15 mouse cellular contexts compared by ENCODE assay signal in genomic region chr9:61168931-61169330, GRCm38 (mm10).
A peak's percentile ranks its signal among the peaks of the same experiment; 100 is the strongest.
DNase-seq lines count a peak whose midpoint lies in the region; ATAC-seq and TF ChIP-seq lines count a peak whose summit lies in the region.
"Had no signal": no experiment of that assay in that cellular context is flagged by ENCODE, and none has a peak within 500 bp of the region (broad histone marks: within the 10 kb centered on the region; RNA-seq: fewer than 3 reads in every experiment).

No protein-coding gene starts in this region.

- peak; percentile 21 to 47 for DNase-seq in left cerebral cortex, postnatal 25 days (ENCODE audit: low spot score in 2 of 2)
- no peak for DNase-seq in left cerebral cortex, adult 2 months (ENCODE audit: extremely low spot score in 1 of 2, low spot score in 2 of 2)
- peak; percentile 13 for DNase-seq in T-cell, adult 2 months (ENCODE audit: low spot score)
- DNase-seq in thymus, postnatal 0 days (ENCODE audit: low spot score) = peak; percentile 55
- DNase-seq in adrenal gland, adult 18-20 months (ENCODE audit: low spot score in 2 of 2) = no peak
- no peak for DNase-seq in MN1 (ENCODE audit: low spot score)
- DNase-seq: cerebellum, postnatal 14 days; gastrocnemius, postnatal 25 days; heart, postnatal 14 days had no signal

- TF ChIP-seq CTCF in left cerebral cortex, adult 2 months (IDR thresholded peaks at IDR 0.05) = no peak

- no peak overlapping the region for H3K4me3 ChIP-seq in left cerebral cortex, adult 2 months
- H3K4me3 ChIP-seq: embryonic facial prominence, embryonic 13.5 days; midbrain, embryonic 12.5 days; neural tube, embryonic 12.5 days had no signal

- ATAC-seq in megakaryocyte progenitor cell, adult 5-6 weeks (replicated peaks; ENCODE audit: poor library complexity) = peak; percentile 86
- ATAC-seq: activated CD4-positive, CD25-positive, alpha-beta regulatory T cell, adult 4 months; forebrain, embryonic 14.5 days had no signal

- H3K27ac ChIP-seq in left cerebral cortex, adult 2 months = no peak overlapping the region
- H3K27ac ChIP-seq: embryonic facial prominence, embryonic 13.5 days; midbrain, embryonic 12.5 days; neural tube, embryonic 12.5 days had no signal

- intact Hi-C loops in left cerebral cortex, postnatal 25 days (cut with DNase I) = no loop called here
- intact Hi-C loops in left cerebral cortex, adult 2 months (cut with DNase I) = no loop called here

Comparison
In these comparisons a context has a peak if more than half of its experiments do, and no peak if none do; other contexts are left out.
1. DNase-seq: peak in left cerebral cortex, postnatal 25 days (2 of 2), T-cell, adult 2 months (single experiment) and thymus, postnatal 0 days (single experiment); none in left cerebral cortex, adult 2 months (0 of 2), adrenal gland, adult 18-20 months (0 of 2) and MN1 (single experiment).